Mouse (Mus musculus) intestine, postnatal 0 days (tissue): ENCODE measurements around the gene Tub. TPM values are rescaled to one million over a fixed set of nuclear protein-coding genes. Genes with fewer than 3 reads are reported as not detected.

ENCODE experiments used
- ATAC-seq: fragments of 200-750 bp; cut with Nextera tagmentation; 2 replicates; pipeline ENCODE4 v1.8.0; 2017; ENCODE audit warnings: mild to moderate bottlenecking, moderate TSS enrichment, moderate library complexity
- H3K27ac ChIP-seq: fragments of 300-500 bp; sonication (generic); 2 replicates; pipeline ENCODE4 v1.5.1; 2014; ENCODE audit warnings: mild to moderate bottlenecking, low read depth, low read length, moderate library complexity
- H3K27me3 ChIP-seq: fragments of 300-500 bp; sonication (generic); replicated peaks from 2 replicates; pipeline ENCODE4 v1.6.1; 2014; ENCODE audit warnings: low read length, mixed read lengths; ENCODE audit not compliant: control insufficient read depth, insufficient read depth
- H3K36me3 ChIP-seq: fragments of 300-500 bp; sonication (generic); 2 replicates; pipeline ENCODE4 v1.6.1; 2014; ENCODE audit warnings: mild to moderate bottlenecking, moderate library complexity; ENCODE audit not compliant: control insufficient read depth, insufficient read depth
- H3K4me1 ChIP-seq: fragments of 300-500 bp; sonication (generic); replicated peaks from 2 replicates; pipeline ENCODE4 v1.6.1; 2014; ENCODE audit warnings: antibody characterized with exemption, low read length, mixed read lengths; ENCODE audit not compliant: control insufficient read depth, insufficient read depth
- H3K4me2 ChIP-seq: fragments of 300-500 bp; sonication (generic); replicated peaks from 2 replicates; pipeline ENCODE4 v1.6.1; 2014; ENCODE audit warnings: low read depth, mild to moderate bottlenecking, moderate library complexity
- H3K4me3 ChIP-seq: fragments of 300-500 bp; sonication (generic); 2 replicates; pipeline ENCODE4 v1.5.1; 2014; ENCODE audit warnings: low read depth, low read length
- H3K9ac ChIP-seq: fragments of 300-500 bp; sonication (generic); 2 replicates; pipeline ENCODE4 v1.6.1; 2014; ENCODE audit warnings: mild to moderate bottlenecking, low read depth, low read length
- H3K9me3 ChIP-seq: fragments of 300-500 bp; sonication (generic); 2 replicates; pipeline ENCODE4 v1.6.1; 2016; ENCODE audit warnings: mixed run types; ENCODE audit not compliant: control insufficient read depth
- CTCF ChIP-seq: sonication (generic); IDR thresholded peaks from 2 replicates; pipeline ENCODE4 v1.5.1; 2016; ENCODE audit warnings: low read depth, mild to moderate bottlenecking, control low read depth, antibody characterized with exemption, moderate library complexity
- WGBS: fragments of 180-500 bp; shearing (Covaris S2); extraction: QIAGEN DNeasy Blood & Tissue Kit; methylation state at CpG from one replicate; pipeline ENCODE4 v1.1.7; 2014; 5-methylcytosine and 5-hydroxymethylcytosine counted together
- polyA plus RNA-seq: library from polyadenylated mRNA; unstranded; fragments of >200 nt; fragmentation: Nextera tagmentation; extraction: Ambion mirVana; gene quantifications from 2 replicates; pipeline ENCODE4 v1.2.1, GENCODE M21; 2015

The Tub gene
- polyA plus RNA-seq, 1 experiment from 2014 or later, result 1.1 TPM

DNA sequence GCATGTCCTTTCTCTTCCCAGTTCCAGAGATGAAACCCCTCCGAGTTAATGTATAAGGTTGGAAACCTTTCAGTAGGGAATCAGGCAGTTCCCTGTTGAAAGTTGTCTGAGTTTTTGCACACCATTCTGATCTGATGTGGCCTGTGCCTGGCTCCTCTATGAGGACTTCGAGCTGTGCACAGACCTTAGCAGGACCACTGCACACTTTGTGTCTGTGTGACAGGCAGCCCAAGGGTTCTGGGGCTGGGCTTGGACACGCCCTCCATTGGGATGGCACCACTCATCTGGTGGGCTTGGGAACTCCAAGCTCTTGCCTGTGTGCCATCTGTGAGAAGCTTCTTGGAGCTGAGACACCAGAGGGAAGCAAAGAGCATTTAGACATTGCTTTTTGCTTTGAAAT is 81.2 kb downstream of the Tub start:
- no peak for ATAC-seq

DNA sequence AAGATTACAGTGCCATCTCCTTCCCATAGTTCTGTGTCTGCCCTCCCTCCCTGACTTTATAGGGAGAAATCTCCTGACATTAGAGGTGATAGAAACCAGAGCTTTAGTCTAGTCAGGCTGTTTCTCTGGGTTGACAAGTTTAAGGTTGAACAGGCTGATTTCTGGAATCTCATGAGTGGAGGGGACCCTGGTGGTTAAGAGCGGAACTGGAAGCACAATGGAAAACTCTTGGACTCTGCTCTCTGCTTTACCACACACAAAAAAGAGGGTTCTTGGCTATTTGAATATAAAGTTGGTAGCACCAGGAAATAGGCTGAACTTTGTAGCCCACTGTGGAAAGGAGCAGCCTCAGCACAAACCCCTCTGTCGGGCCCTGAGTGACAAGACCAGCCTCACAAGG is 81.9 kb downstream of the Tub start:
- Histone ChIP-seq H3K27ac (no peak overlapping the region), H3K9ac (no peak overlapping the region), H3K27me3 (no peaks in the 10 kb centered on the region), H3K4me2 (no peak overlapping the region), H3K4me1 (no peaks in the 10 kb centered on the region), H3K4me3 (no peak overlapping the region), H3K9me3 (no peaks in the 10 kb centered on the region), H3K36me3 (no peaks in the 10 kb centered on the region)
- ATAC-seq, result no peak
- 83% methylated on average over 2 of the region's 2 CpGs for WGBS
- peak; percentile 34 for TF ChIP-seq CTCF

More for the DNA sequence above, 81.2 kb downstream of the Tub start:
- no peaks in the 10 kb centered on the region for H3K36me3 ChIP-seq
- H3K4me1 ChIP-seq, result no peaks in the 10 kb centered on the region
- no peak overlapping the region for H3K4me2 ChIP-seq
- H3K4me3 ChIP-seq, result no peak overlapping the region
- no peak overlapping the region for H3K9ac ChIP-seq
- no peaks in the 10 kb centered on the region for H3K27me3 ChIP-seq
- no peak overlapping the region for H3K27ac ChIP-seq
- no peak for TF ChIP-seq CTCF
- WGBS, result 79% methylated on average over 3 of the region's 3 CpGs
- H3K9me3 ChIP-seq, result no peaks in the 10 kb centered on the region

DNA sequence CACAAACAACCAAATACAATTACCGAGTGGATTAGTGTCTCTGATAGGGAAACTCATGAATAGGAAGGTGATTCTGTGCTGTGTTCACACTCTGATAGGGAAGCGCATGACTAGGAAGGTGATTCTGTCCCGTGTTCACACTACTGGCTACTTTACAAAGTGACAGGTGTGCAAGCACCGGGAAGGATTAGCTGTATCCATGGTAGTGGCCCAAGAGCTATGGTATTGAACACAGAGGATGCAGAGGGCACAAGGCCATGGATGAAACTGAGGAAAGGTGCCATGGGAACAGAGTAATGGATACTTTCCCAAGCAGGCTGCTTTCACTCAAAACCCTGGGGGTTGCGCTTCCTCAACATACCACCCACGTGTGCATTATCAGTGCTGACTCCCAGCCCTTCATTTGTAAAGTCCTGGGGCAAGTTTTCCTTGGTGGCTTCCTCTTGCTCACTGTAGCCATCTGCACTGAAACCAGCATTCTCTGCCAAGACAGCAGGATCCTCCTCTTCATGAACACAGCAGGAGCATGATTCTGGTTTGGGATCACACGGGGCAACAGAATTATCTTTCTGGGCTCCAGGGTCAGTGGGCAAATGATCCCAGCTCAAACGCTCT is 88.1 kb downstream of the Tub start:
- Histone ChIP-seq H3K4me1 (no peaks in the 10 kb centered on the region), H3K27me3 (no peaks in the 10 kb centered on the region), H3K4me3 (no peak overlapping the region), H3K9me3 (no peaks in the 10 kb centered on the region), H3K36me3 (no peaks in the 10 kb centered on the region), H3K9ac (no peak overlapping the region), H3K27ac (no peak overlapping the region), H3K4me2 (no peak overlapping the region)
- TF ChIP-seq CTCF, result no peak
- WGBS, result 70% methylated on average over 8 of the region's 8 CpGs
- ATAC-seq, result no peak

DNA sequence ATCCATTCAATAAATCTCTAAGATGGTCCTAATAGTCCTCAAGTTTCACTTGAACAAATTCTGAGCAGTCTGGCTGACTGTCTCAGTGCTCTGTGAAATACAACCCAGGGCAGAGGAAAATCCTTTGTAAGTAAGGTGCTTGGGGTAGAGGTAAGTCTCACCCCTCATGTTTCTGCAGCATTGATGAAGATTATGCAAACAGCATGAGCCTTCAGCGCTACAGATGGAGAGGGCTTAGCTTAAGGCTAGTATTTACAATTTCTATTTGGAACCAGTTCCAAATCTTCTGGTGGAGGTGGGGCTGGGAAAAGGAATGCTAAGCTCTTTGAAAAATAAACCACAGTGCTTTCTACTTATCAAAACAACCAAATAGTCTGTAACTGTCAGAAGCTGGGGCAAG is 88.8 kb downstream of the Tub start:
- no peak for TF ChIP-seq CTCF

DNA sequence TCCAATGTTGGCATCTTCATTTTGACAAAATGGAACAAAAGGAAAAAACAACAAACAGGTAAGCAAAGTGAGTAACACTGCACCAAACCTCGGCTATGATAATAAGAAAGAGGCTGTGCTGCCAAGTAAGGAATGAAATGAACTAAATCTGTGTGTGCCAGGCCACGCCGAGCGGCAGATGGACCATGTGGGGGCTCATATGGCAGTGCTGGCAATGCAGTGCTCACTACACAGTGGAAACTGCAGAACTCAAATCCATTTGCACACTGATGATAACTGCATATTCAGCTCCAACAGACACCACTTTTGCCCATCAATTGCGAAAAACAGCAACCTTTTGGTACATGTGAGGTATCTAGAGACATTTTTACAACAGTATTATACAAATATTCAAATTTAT is 89.3 kb downstream of the Tub start:
- H3K4me2 ChIP-seq, result no peak overlapping the region
- no peaks in the 10 kb centered on the region for H3K9me3 ChIP-seq
- WGBS, result 91% methylated on average over 5 of the region's 5 CpGs
- H3K36me3 ChIP-seq, result no peaks in the 10 kb centered on the region
- H3K9ac ChIP-seq, result no peak overlapping the region
- H3K4me3 ChIP-seq, result no peak overlapping the region
- H3K27ac ChIP-seq, result no peak overlapping the region
- no peak for TF ChIP-seq CTCF
- H3K4me1 ChIP-seq, result no peaks in the 10 kb centered on the region
- no peak for ATAC-seq
- H3K27me3 ChIP-seq, result no peaks in the 10 kb centered on the region

More for the DNA sequence above, 88.8 kb downstream of the Tub start:
- no peak for ATAC-seq
- no peaks in the 10 kb centered on the region for H3K4me1 ChIP-seq
- H3K27me3 ChIP-seq, result no peaks in the 10 kb centered on the region
- no peak overlapping the region for H3K4me2 ChIP-seq
- H3K27ac ChIP-seq, result no peak overlapping the region
- no peak overlapping the region for H3K4me3 ChIP-seq
- no peaks in the 10 kb centered on the region for H3K9me3 ChIP-seq
- 30% methylated on average over 1 of the region's 1 CpGs for WGBS
- no peak overlapping the region for H3K9ac ChIP-seq
- no peaks in the 10 kb centered on the region for H3K36me3 ChIP-seq

DNA sequence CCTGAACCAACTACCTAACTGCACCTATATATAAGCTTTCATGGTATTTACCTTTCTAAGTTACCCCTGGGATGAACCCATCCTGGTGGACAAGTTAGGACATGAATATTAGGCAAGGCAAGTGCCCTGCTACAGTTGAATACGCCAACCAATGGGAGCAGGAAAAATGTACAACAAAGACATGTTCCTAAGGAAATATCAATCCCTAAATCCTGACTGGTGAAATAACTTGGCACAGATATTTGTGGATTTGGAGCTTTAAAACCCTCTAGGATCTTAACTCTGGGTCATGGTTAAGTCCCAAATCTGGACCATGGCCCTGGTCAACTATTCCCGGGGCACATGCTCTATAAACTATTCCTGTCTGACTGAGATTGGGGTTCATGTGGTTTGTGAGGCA is 95.7 kb downstream of the Tub start:
- no peak overlapping the region for H3K9ac ChIP-seq
- no peaks in the 10 kb centered on the region for H3K9me3 ChIP-seq
- no peak for ATAC-seq
- no peaks in the 10 kb centered on the region for H3K4me1 ChIP-seq
- no peak overlapping the region for H3K27ac ChIP-seq
- no peak for TF ChIP-seq CTCF
- H3K4me3 ChIP-seq, result no peak overlapping the region
- no peak overlapping the region for H3K4me2 ChIP-seq
- WGBS, result 92% methylated on average over 2 of the region's 2 CpGs
- H3K36me3 ChIP-seq, result no peaks in the 10 kb centered on the region
- H3K27me3 ChIP-seq, result no peaks in the 10 kb centered on the region

DNA sequence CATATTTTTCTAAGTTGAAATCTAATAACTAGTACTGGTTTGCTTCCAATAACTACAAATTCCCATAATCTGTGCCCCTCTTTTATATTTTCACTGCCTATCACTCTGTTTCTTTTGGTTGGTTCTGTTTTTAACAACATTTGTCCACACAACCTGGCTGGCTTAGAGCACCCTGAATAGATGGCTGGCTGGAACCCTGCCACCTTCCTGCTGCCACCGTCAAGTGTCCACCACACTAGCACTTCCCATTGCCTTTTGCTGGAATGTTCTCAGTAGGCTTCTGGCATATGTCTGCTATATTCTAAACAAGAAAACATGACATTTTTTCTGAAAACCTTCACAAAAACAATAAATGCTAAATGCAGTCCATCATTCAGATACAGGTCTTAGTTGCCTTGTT is 100.7 kb downstream of the Tub start:
- WGBS, result 79% methylated on average over 1 of the region's 1 CpGs
- no peak overlapping the region for H3K4me3 ChIP-seq
- H3K4me1 ChIP-seq, result no peaks in the 10 kb centered on the region
- no peak overlapping the region for H3K27ac ChIP-seq
- no peaks in the 10 kb centered on the region for H3K27me3 ChIP-seq
- no peak for TF ChIP-seq CTCF
- H3K4me2 ChIP-seq, result no peak overlapping the region
- ATAC-seq, result no peak
- no peaks in the 10 kb centered on the region for H3K9me3 ChIP-seq
- H3K9ac ChIP-seq, result no peak overlapping the region
- H3K36me3 ChIP-seq, result no peaks in the 10 kb centered on the region
